ENCODE assay signal across 8 mouse cellular contexts in genomic region chr3:126903543-126903942, GRCm38 (mm10).
DNase-seq lines count a peak whose midpoint lies in the region; ATAC-seq and TF ChIP-seq lines count a peak whose summit lies in the region.

No protein-coding gene starts in this region.

- 14% methylated on average over 3 of the region's 3 CpGs for WGBS in kidney, embryonic 16.5 days
- 12% methylated on average over 3 of the region's 3 CpGs for WGBS in midbrain, embryonic 11.5 days

- H3K4me1 ChIP-seq in ES-Bruce4 (ENCODE audit: control insufficient read depth, insufficient read depth, low read length), result no peaks in the 10 kb centered on the region
- no peaks in the 10 kb centered on the region for H3K4me1 ChIP-seq in kidney, embryonic 16.5 days (ENCODE audit: insufficient read depth, low read length)
- no peaks in the 10 kb centered on the region for H3K4me1 ChIP-seq in midbrain, embryonic 11.5 days (ENCODE audit: control insufficient read depth, insufficient read depth, low read length)

- no peaks in the 10 kb centered on the region for H3K27me3 ChIP-seq in ES-Bruce4 (ENCODE audit: control insufficient read depth, insufficient read depth, low read length, poor library complexity, severe bottlenecking)
- H3K27me3 ChIP-seq in kidney, embryonic 16.5 days (ENCODE audit: insufficient read depth, low read length), result no peaks in the 10 kb centered on the region
- no peaks in the 10 kb centered on the region for H3K27me3 ChIP-seq in midbrain, embryonic 11.5 days (ENCODE audit: control insufficient read depth, insufficient read depth, low read length)

- DNase-seq in layer of hippocampus, adult 11-12 months (ENCODE audit: low spot score), result peak; percentile 47
- no peak for DNase-seq in layer of hippocampus, adult 9-11 months
- peak; percentile 15 for DNase-seq in c-Kit-positive CD71-positive TER-119-negative erythroid progenitor cells, embryonic 14.5 days (ENCODE audit: low read depth)
- peak; percentile 14 for DNase-seq in gastrocnemius, postnatal 10 days
- peak; percentile 89 for DNase-seq in midbrain, embryonic 11.5 days (ENCODE audit: low spot score, missing footprints)
- DNase-seq in c-Kit-positive CD71-positive TER-119-positive erythroid progenitor cells, embryonic 14.5 days (ENCODE audit: low spot score), result no peak

- ATAC-seq in kidney, embryonic 16.5 days (ENCODE audit: low FRiP score, low TSS enrichment), result peak; percentile 75; the same call in 1 of the 2 replicates
- ATAC-seq in midbrain, embryonic 11.5 days (ENCODE audit: low FRiP score), result peak; percentile 86

- TF ChIP-seq CTCF in ES-Bruce4 (IDR thresholded peaks at IDR 0.05; ENCODE audit: low read depth, low read length), result peak; percentile 26

- no peak for TF ChIP-seq EP300 in ES-Bruce4 (IDR thresholded peaks at IDR 0.05; ENCODE audit: insufficient read depth, low read depth, low read length)

- H3K9ac ChIP-seq in ES-Bruce4 (ENCODE audit: low read depth, poor library complexity, severe bottlenecking), result no peak overlapping the region
- H3K9ac ChIP-seq in kidney, embryonic 16.5 days (replicated peaks; ENCODE audit: low read length), result no peak overlapping the region
- H3K9ac ChIP-seq in midbrain, embryonic 11.5 days (ENCODE audit: low read length), result no peak overlapping the region

- H3K36me3 ChIP-seq in ES-Bruce4 (ENCODE audit: control insufficient read depth, insufficient read depth, low read length, poor library complexity, severe bottlenecking), result no peaks in the 10 kb centered on the region
- no peaks in the 10 kb centered on the region for H3K36me3 ChIP-seq in kidney, embryonic 16.5 days (ENCODE audit: insufficient read depth, low read length)
- no peaks in the 10 kb centered on the region for H3K36me3 ChIP-seq in midbrain, embryonic 11.5 days (ENCODE audit: control insufficient read depth, insufficient read depth, low read length)

- no peak overlapping the region for H3K27ac ChIP-seq in ES-Bruce4 (ENCODE audit: insufficient read depth, low read length)
- H3K27ac ChIP-seq in kidney, embryonic 16.5 days (ENCODE audit: low read length), result no peak overlapping the region
- H3K27ac ChIP-seq in midbrain, embryonic 11.5 days (ENCODE audit: low read depth, low read length), result no peak overlapping the region

- no peak overlapping the region for H3K4me2 ChIP-seq in kidney, embryonic 16.5 days (replicated peaks; ENCODE audit: low read depth, low read length)
- no peak overlapping the region for H3K4me2 ChIP-seq in midbrain, embryonic 11.5 days

- no peaks in the 10 kb centered on the region for H3K9me3 ChIP-seq in ES-Bruce4 (replicated peaks; ENCODE audit: control insufficient read depth, insufficient read depth, low read length, poor library complexity, severe bottlenecking)
- H3K9me3 ChIP-seq in kidney, embryonic 16.5 days (ENCODE audit: low read length), result no peaks in the 10 kb centered on the region
- H3K9me3 ChIP-seq in midbrain, embryonic 11.5 days (ENCODE audit: control insufficient read depth, low read length), result no peaks in the 10 kb centered on the region

- no peak overlapping the region for H3K4me3 ChIP-seq in ES-Bruce4 (ENCODE audit: low read depth, low read length)
- H3K4me3 ChIP-seq in kidney, embryonic 16.5 days (ENCODE audit: low read length), result no peak overlapping the region
- H3K4me3 ChIP-seq in midbrain, embryonic 11.5 days (ENCODE audit: low read depth, low read length), result no peak overlapping the region

- TF ChIP-seq POLR2A in ES-Bruce4 (IDR thresholded peaks at IDR 0.05; ENCODE audit: insufficient read depth, low read length), result no peak

Comparison
In these comparisons a context has a peak if more than half of its experiments do, and no peak if none do; other contexts are left out.
1. DNase-seq: peak in layer of hippocampus, adult 11-12 months (single experiment), c-Kit-positive CD71-positive TER-119-negative erythroid progenitor cells, embryonic 14.5 days (single experiment), gastrocnemius, postnatal 10 days (single experiment) and midbrain, embryonic 11.5 days (single experiment); none in layer of hippocampus, adult 9-11 months (single experiment) and c-Kit-positive CD71-positive TER-119-positive erythroid progenitor cells, embryonic 14.5 days (single experiment).